Mouse (Mus musculus) forebrain, postnatal 0 days (tissue): ENCODE measurements around the gene Prr23a1. TPM values are rescaled to one million over a fixed set of nuclear protein-coding genes. Genes with fewer than 3 reads are reported as not detected.

Experiments
- ATAC-seq: fragments of 200-750 bp; cut with Nextera tagmentation; 2 replicates; pipeline ENCODE4 v1.8.0; 2017; ENCODE audit warnings: mild to moderate bottlenecking, moderate library complexity
- DNase-seq: peaks from one replicate; pipeline ENCODE4 v3.0.0-alpha.2; 2015
- H3K27ac ChIP-seq: fragments of 300-500 bp; sonication (generic); 2 replicates; pipeline ENCODE4 v1.5.1; 2014; ENCODE audit warnings: low read depth, mild to moderate bottlenecking, antibody characterized with exemption, low read length, moderate library complexity, mixed read lengths
- H3K27me3 ChIP-seq: fragments of 300-500 bp; sonication (generic); 2 replicates; pipeline ENCODE4 v1.6.1; 2014; ENCODE audit warnings: mild to moderate bottlenecking, low read length, mixed read lengths; ENCODE audit not compliant: insufficient read depth
- H3K36me3 ChIP-seq: fragments of 300-500 bp; sonication (generic); 2 replicates; pipeline ENCODE4 v1.6.1; 2014; ENCODE audit warnings: mild to moderate bottlenecking, moderate library complexity; ENCODE audit not compliant: insufficient read depth
- H3K4me1 ChIP-seq: fragments of 300-500 bp; sonication (generic); 2 replicates; pipeline ENCODE4 v1.6.1; 2014; ENCODE audit warnings: antibody characterized with exemption; ENCODE audit not compliant: insufficient read depth
- H3K4me2 ChIP-seq: fragments of 300-500 bp; sonication (generic); 2 replicates; pipeline ENCODE4 v1.6.1; 2014; ENCODE audit warnings: low read depth, mild to moderate bottlenecking, moderate library complexity
- H3K4me3 ChIP-seq: fragments of 300-500 bp; sonication (generic); 2 replicates; pipeline ENCODE4 v1.5.1; 2014; ENCODE audit warnings: low read depth, low read length, mixed read lengths
- H3K9ac ChIP-seq: fragments of 300-500 bp; sonication (generic); 2 replicates; pipeline ENCODE4 v1.6.1; 2014; ENCODE audit warnings: mild to moderate bottlenecking
- H3K9me3 ChIP-seq: fragments of 300-500 bp; sonication (generic); 2 replicates; pipeline ENCODE4 v1.6.1; 2016; ENCODE audit warnings: low read length
- CTCF ChIP-seq: sonication (generic); IDR thresholded peaks from 2 replicates; pipeline ENCODE4 v1.5.1; 2016; ENCODE audit warnings: antibody characterized with exemption, control low read depth, low read depth
- WGBS: fragments of 180-500 bp; shearing (Covaris S2); extraction: QIAGEN DNeasy Blood & Tissue Kit; methylation state at CpG from one replicate; pipeline ENCODE4 v1.1.7; 2014; 5-methylcytosine and 5-hydroxymethylcytosine counted together
- polyA plus RNA-seq: library from polyadenylated mRNA; unstranded; fragments of >200 nt; fragmentation: Nextera tagmentation; extraction: Ambion mirVana; gene quantifications from 2 replicates; pipeline ENCODE4 v1.2.1, GENCODE M21; 2015
- total RNA-seq: library from RNA; depleted of rRNA; stranded (reverse); fragments of >200 nt; gene quantifications from 2 replicates; pipeline ENCODE4 v1.2.3, GENCODE M21; 2014; rRNA removed

Gene Prr23a1
- total and polyA plus RNA-seq, 2 experiments from 2014 or later: 0.18 TPM; not detected in 1

GRCm38 (mm10) chr9:98856210-98856609 is 13.9 kb downstream of the Prr23a1 start, which contains the start of gene Prr23a2:
TSS of gene Prr23a2 (plus strand) at chr9:98856494.
- H3K9ac ChIP-seq: no peak within 1 kb of the TSS
- no peaks in the 10 kb centered on the region for H3K27me3 ChIP-seq
- TF ChIP-seq CTCF: no peak
- 81% methylated on average over 18 of the region's 18 CpGs for WGBS
- H3K4me2 ChIP-seq: no peak within 1 kb of the TSS
- DNase-seq (no peak), ATAC-seq (no peak)
- no peaks in the 10 kb centered on the region for H3K9me3 ChIP-seq
- H3K4me1 ChIP-seq: no peaks in the 10 kb centered on the region
- H3K4me3 ChIP-seq: no peak within 1 kb of the TSS
- no peaks in the 10 kb centered on the region for H3K36me3 ChIP-seq
- no peak within 1 kb of the TSS for H3K27ac ChIP-seq

- H3K4me1 ChIP-seq: no peaks in the 10 kb centered on the region
- 0 out of 2 replicates have a peak, but pooled peaks have one; percentile 9 for TF ChIP-seq CTCF
- ATAC-seq (no peak), DNase-seq (no peak)
- no peaks in the 10 kb centered on the region for H3K9me3 ChIP-seq
- no peak overlapping the region for H3K27ac ChIP-seq
- no peak overlapping the region for H3K4me3 ChIP-seq
- no peak overlapping the region for H3K9ac ChIP-seq
- H3K27me3 ChIP-seq: no peaks in the 10 kb centered on the region
- WGBS: 77% methylated on average over 3 of the region's 3 CpGs
- no peak overlapping the region for H3K4me2 ChIP-seq
- no peaks in the 10 kb centered on the region for H3K36me3 ChIP-seq
Measured at GRCm38 (mm10) chr9:98863463-98863862, 21.2 kb downstream of the Prr23a1 start.

GRCm38 (mm10) chr9:98864571-98864970 is 22.3 kb downstream of the Prr23a1 start, which contains the start of gene Prr23a3:
TSS of gene Prr23a3 (plus strand) at chr9:98864767.
- no peak for TF ChIP-seq CTCF
- ATAC-seq (no peak), DNase-seq (no peak)
- H3K9me3 ChIP-seq: no peaks in the 10 kb centered on the region
- H3K4me2 ChIP-seq: no peak within 1 kb of the TSS
- no peak within 1 kb of the TSS for H3K9ac ChIP-seq
- no peaks in the 10 kb centered on the region for H3K36me3 ChIP-seq
- H3K27me3 ChIP-seq: no peaks in the 10 kb centered on the region
- H3K4me1 ChIP-seq: no peaks in the 10 kb centered on the region
- WGBS: 73% methylated on average over 22 of the region's 22 CpGs
- no peak within 1 kb of the TSS for H3K4me3 ChIP-seq
- no peak within 1 kb of the TSS for H3K27ac ChIP-seq

Other genes starting within 250 kb of the Prr23a1 start
- gene Mrps22, start 240.8 kb upstream of the Prr23a1 start, total RNA-seq: 49.3 and 53.4 TPM in 2 replicates
- gene Mrps22, start 240.8 kb upstream of the Prr23a1 start, polyA plus RNA-seq: 51.1 and 51.7 TPM in 2 replicates
- gene Prr23a2, start 14.0 kb downstream of the Prr23a1 start, total RNA-seq: not detected in 2 replicates
- not detected in 2 replicates for gene Prr23a2, start 14.0 kb downstream of the Prr23a1 start, polyA plus RNA-seq
- gene Prr23a3, start 22.3 kb downstream of the Prr23a1 start, total RNA-seq: not detected in 2 replicates
- gene Prr23a3, start 22.3 kb downstream of the Prr23a1 start, polyA plus RNA-seq: not detected in 2 replicates
- not detected in 2 replicates for gene 7420426K07Rik, start 60.6 kb downstream of the Prr23a1 start, total RNA-seq
- gene 7420426K07Rik, start 60.6 kb downstream of the Prr23a1 start, polyA plus RNA-seq: not detected in 2 replicates
- 0.08 and 0.71 TPM in 2 replicates for gene Foxl2, start 112.8 kb downstream of the Prr23a1 start, total RNA-seq
- gene Foxl2, start 112.8 kb downstream of the Prr23a1 start, polyA plus RNA-seq: 0.43 and 0.61 TPM in 2 replicates
- gene Faim, start 143.9 kb downstream of the Prr23a1 start, total RNA-seq: 50.7 and 53.9 TPM in 2 replicates
- gene Faim, start 143.9 kb downstream of the Prr23a1 start, polyA plus RNA-seq: 101 and 106 TPM in 2 replicates
- 0.29 TPM in 1 of 2 replicates, not detected in the other for gene Gm1123, start 193.2 kb downstream of the Prr23a1 start, total RNA-seq
- not detected in 2 replicates for gene Gm1123, start 193.2 kb downstream of the Prr23a1 start, polyA plus RNA-seq